Mouse (Mus musculus) layer of hippocampus, adult 18-20 months (tissue): ENCODE results near the gene Msh6. TPM values are rescaled to one million over a fixed set of nuclear protein-coding genes. Genes with fewer than 3 reads are reported as not detected.

Experiments
- total RNA-seq, 2 experiments: library from RNA; stranded (reverse); gene quantifications; 2 replicates each; pipeline ENCODE4 v1.2.3; 2021

Gene Msh6
- total RNA-seq, 2 experiments from 2014 or later = 14.6 to 15.3 TPM

Other genes starting within 250 kb of the Msh6 start
- gene Kcnk12, start 177.1 kb upstream of the Msh6 start, total RNA-seq = 10 to 100 TPM; 23.7 to 25.2 TPM
- not detected for gene Rpl36-ps4, start 54.1 kb upstream of the Msh6 start, total RNA-seq
- 100 to 1,000 TPM; 123 to 128 TPM for gene Fbxo11, start 90.2 kb downstream of the Msh6 start, total RNA-seq